Mouse (Mus musculus) monocyte, adult 5-6 weeks (primary cell): ENCODE data around the gene Cadm1. TPM values are rescaled to one million over a fixed set of nuclear protein-coding genes. Genes with fewer than 3 reads are reported as not detected.

Experiments
- ATAC-seq: fragments of 153-309, 156-312 bp; replicated peaks from 2 replicates; pipeline ENCODE4 v1.8.0; 2017; ENCODE audit warnings: mild to moderate bottlenecking; ENCODE audit not compliant: low TSS enrichment, insufficient number of reproducible peaks, severe bottlenecking, poor library complexity, low FRiP score
- total RNA-seq: library from RNA; stranded (forward); fragments of 200-1000, 200-491, 200-594 nt; gene quantifications from 3 replicates; pipeline ENCODE4 v1.2.3, GENCODE M21; 2017

Cadm1 gene
- total RNA-seq, 1 experiment from 2014 or later: 1.3 TPM

- no peak for ATAC-seq
Measured at GRCm38 (mm10) chr9:47869661-47870060, 339.7 kb downstream of the Cadm1 start.

- ATAC-seq: no peak
Measured at GRCm38 (mm10) chr9:47876557-47877206, 346.7 kb downstream of the Cadm1 start.

GRCm38 (mm10) chr9:47880171-47880570 lies 350.2 kb downstream of the Cadm1 start:
- ATAC-seq: no peak

GRCm38 (mm10) chr9:47882372-47882771 lies 352.4 kb downstream of the Cadm1 start:
- ATAC-seq: no peak

GRCm38 (mm10) chr9:47891721-47892120 lies 361.7 kb downstream of the Cadm1 start:
- ATAC-seq: no peak

- ATAC-seq: no peak
Measured at GRCm38 (mm10) chr9:47892995-47893394, 363.0 kb downstream of the Cadm1 start.

- ATAC-seq: no peak
Measured at GRCm38 (mm10) chr9:47894096-47894495, 364.1 kb downstream of the Cadm1 start.

- ATAC-seq: no peak
Measured at GRCm38 (mm10) chr9:47894661-47895060, 364.7 kb downstream of the Cadm1 start.

GRCm38 (mm10) chr9:47895121-47895520 lies 365.1 kb downstream of the Cadm1 start:
- no peak for ATAC-seq

- ATAC-seq: no peak
Measured at GRCm38 (mm10) chr9:47900734-47901133, 370.8 kb downstream of the Cadm1 start.

GRCm38 (mm10) chr9:47903661-47904060 lies 373.7 kb downstream of the Cadm1 start:
- ATAC-seq: no peak

GRCm38 (mm10) chr9:47904339-47904922 lies 374.5 kb downstream of the Cadm1 start:
- ATAC-seq: no peak

- ATAC-seq: no peak
Measured at GRCm38 (mm10) chr9:47906521-47906920, 376.5 kb downstream of the Cadm1 start.
